Mouse (Mus musculus): Measurements from ENCODE around the gene Sgo1. TPM values are rescaled to one million over a fixed set of nuclear protein-coding genes. Genes with fewer than 3 reads are reported as not detected.

Sgo1 gene
- polyA plus RNA-seq, 1 experiment from 2014 or later = 42.1 TPM

Other genes with a start within 250 kb of the Sgo1 start
- 1.1 and 1.3 TPM in 2 replicates for gene Efhb, start 226.0 kb downstream of the Sgo1 start, polyA plus RNA-seq (2015; fragmentation: Nextera tagmentation; extraction: Ambion mirVana)
- 66.1 and 71.7 TPM in 2 replicates for gene Rab5a, start 210.1 kb downstream of the Sgo1 start, polyA plus RNA-seq (2015; fragmentation: Nextera tagmentation; extraction: Ambion mirVana)
- 0.20 and 0.24 TPM in 2 replicates for gene Pp2d1, start 149.9 kb downstream of the Sgo1 start, polyA plus RNA-seq (2015; fragmentation: Nextera tagmentation; extraction: Ambion mirVana)
- 4.8 and 5.2 TPM in 2 replicates for gene Kat2b, start 122.5 kb downstream of the Sgo1 start, polyA plus RNA-seq (2015; fragmentation: Nextera tagmentation; extraction: Ambion mirVana)
- not detected in 2 replicates for gene Sult1c2, start 157.0 kb upstream of the Sgo1 start, polyA plus RNA-seq (2015; fragmentation: Nextera tagmentation; extraction: Ambion mirVana)